ENCODE assay signal across 13 mouse cellular contexts in the genomic region with DNA sequence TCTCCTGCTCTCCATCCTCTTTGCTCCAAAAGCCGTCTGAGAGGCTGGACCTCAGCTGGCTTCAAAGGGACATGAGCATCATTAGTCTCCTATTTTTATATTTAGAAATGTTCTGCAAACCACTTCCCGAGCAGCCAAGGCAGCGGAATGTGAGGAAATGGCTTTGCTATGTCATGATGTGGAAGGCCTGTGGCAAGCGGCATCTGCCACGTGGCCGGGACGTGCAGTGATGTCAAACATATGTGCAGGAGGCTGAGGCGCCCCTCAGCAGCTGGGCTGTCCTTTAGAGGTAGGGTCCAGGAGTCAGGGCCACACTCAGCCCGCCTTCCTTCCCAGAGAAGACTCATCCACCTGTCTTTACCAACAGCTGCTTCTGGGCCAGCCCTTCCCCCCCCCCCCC. TPM values are rescaled to one million over a fixed set of nuclear protein-coding genes. Genes with fewer than 3 reads are reported as not detected.
DNase-seq lines count a peak whose midpoint lies in the region; ATAC-seq and TF ChIP-seq lines count a peak whose summit lies in the region.
"Had no signal": no experiment of that assay in that cellular context is flagged by ENCODE, and none has a peak within 500 bp of the region (broad histone marks: within the 10 kb centered on the region; RNA-seq: fewer than 3 reads in every experiment).

No protein-coding gene starts in this region.

- no peak overlapping the region for H3K4me2 ChIP-seq in embryonic facial prominence, embryonic 14.5 days (ENCODE audit: low read depth, low read length)
- H3K4me2 ChIP-seq: midbrain, embryonic 13.5 days had no signal

- no peaks in the 10 kb centered on the region for H3K9me3 ChIP-seq in embryonic facial prominence, embryonic 14.5 days (ENCODE audit: control insufficient read depth, low read length)
- H3K9me3 ChIP-seq: midbrain, embryonic 13.5 days had no signal

- WGBS in kidney, adult 2 months, result 55% methylated on average over 9 of the region's 9 CpGs
- WGBS in embryonic facial prominence, embryonic 14.5 days, result 28% methylated on average over 9 of the region's 9 CpGs

- no peaks in the 10 kb centered on the region for H3K36me3 ChIP-seq in kidney, adult 2 months (ENCODE audit: control insufficient read depth, insufficient read depth, low read length)
- peaks cover 21% of the 10 kb centered on the region; the same call in 1 of the 2 replicates for H3K36me3 ChIP-seq in embryonic facial prominence, embryonic 14.5 days (ENCODE audit: control insufficient read depth, insufficient read depth, low read length)
- H3K36me3 ChIP-seq: midbrain, embryonic 13.5 days had no signal

- no peaks in the 10 kb centered on the region for H3K4me1 ChIP-seq in kidney, adult 2 months (ENCODE audit: control insufficient read depth, insufficient read depth, low read length)
- H3K4me1 ChIP-seq in embryonic facial prominence, embryonic 14.5 days (ENCODE audit: control insufficient read depth, insufficient read depth, low read length), result peaks cover 9% of the 10 kb centered on the region; the same call in 1 of the 2 replicates

- no peak overlapping the region for H3K4me3 ChIP-seq in kidney, adult 2 months (ENCODE audit: insufficient read depth, low read depth, low read length)
- no peak overlapping the region for H3K4me3 ChIP-seq in embryonic facial prominence, embryonic 14.5 days (ENCODE audit: low read depth, low read length)
- H3K4me3 ChIP-seq: left cerebral cortex, adult 2 months; midbrain, embryonic 13.5 days had no signal

- H3K27me3 ChIP-seq in kidney, adult 2 months (replicated peaks; ENCODE audit: control insufficient read depth, insufficient read depth, low read length), result no peaks in the 10 kb centered on the region
- H3K27me3 ChIP-seq in embryonic facial prominence, embryonic 14.5 days (replicated peaks; ENCODE audit: control insufficient read depth, insufficient read depth, low read length), result no peaks in the 10 kb centered on the region
- H3K27me3 ChIP-seq: midbrain, embryonic 13.5 days had no signal

- no peak for TF ChIP-seq CTCF in kidney, adult 2 months (conservative IDR thresholded peaks at IDR 0.05; ENCODE audit: insufficient read depth, insufficient read length, low read depth, low read length)

- H3K9ac ChIP-seq in embryonic facial prominence, embryonic 14.5 days (ENCODE audit: low read depth, low read length), result no peak overlapping the region
- H3K9ac ChIP-seq: midbrain, embryonic 13.5 days had no signal

- ATAC-seq in embryonic facial prominence, embryonic 14.5 days (ENCODE audit: low read depth), result 0 out of 2 replicates have a peak, but pooled peaks have one; percentile 56
- ATAC-seq: midbrain, embryonic 13.5 days had no signal

- H3K27ac ChIP-seq in kidney, adult 2 months (ENCODE audit: insufficient read depth, low read depth, low read length), result no peak overlapping the region
- H3K27ac ChIP-seq in embryonic facial prominence, embryonic 14.5 days (replicated peaks; ENCODE audit: low read depth, low read length), result peak overlapping the region; percentile 71
- H3K27ac ChIP-seq: left cerebral cortex, adult 2 months; midbrain, embryonic 13.5 days had no signal

- no peak for TF ChIP-seq POLR2A in kidney, adult 2 months (IDR thresholded peaks at IDR 0.05; ENCODE audit: low read depth, low read length)

- peak; percentile 39 for DNase-seq in kidney, adult 2 months
- DNase-seq in kidney, adult 18-20 months, result no peak
- DNase-seq in embryonic facial prominence, embryonic 14.5 days (ENCODE audit: low spot score), result peak; percentile 77
- peak; percentile 37 to 40 for DNase-seq in kidney, postnatal 36 days
- DNase-seq in mesoderm, embryonic 11.5 days (ENCODE audit: low read depth, low spot score), result peak; percentile 51
- DNase-seq in layer of hippocampus, postnatal 10 days (ENCODE audit: low spot score in 2 of 2), result no peak
- DNase-seq in right cerebral cortex, adult 2 months (ENCODE audit: low spot score in 2 of 2), result no peak
- DNase-seq in cerebellum, adult 9-11 months, result no peak
- DNase-seq: embryo, embryonic 11 days; gastrocnemius, postnatal 25 days; right cerebral cortex, postnatal 4 days had no signal

RNA-seq across cellular contexts. Expression of a gene that starts 27.1 kb away (rescaled TPM):
- 8.1 and 9.4 TPM in 2 replicates for polyA plus RNA-seq in kidney, adult 2 months (2012; rRNA removed)
- polyA plus RNA-seq in embryonic facial prominence, embryonic 14.5 days (2014; fragmentation: Nextera tagmentation; extraction: Ambion mirVana), result 68.0 and 90.7 TPM in 2 replicates
- 10 to 100 TPM; 16.4 to 18.9 TPM for total RNA-seq in layer of hippocampus, postnatal 10 days (2021)

RNA-seq across cellular contexts. Expression of a gene that starts 43.6 kb away (rescaled TPM):
- 60.7 and 62.8 TPM in 2 replicates for polyA plus RNA-seq in kidney, adult 2 months (2012; rRNA removed)
- polyA plus RNA-seq in embryonic facial prominence, embryonic 14.5 days (2014; fragmentation: Nextera tagmentation; extraction: Ambion mirVana), result 15.8 and 20.3 TPM in 2 replicates
- total RNA-seq in layer of hippocampus, postnatal 10 days (2021), result 10 to 100 TPM; 13.4 to 14.0 TPM

RNA-seq across cellular contexts. Expression of a gene that starts 43.8 kb away (rescaled TPM):
- polyA plus RNA-seq in kidney, adult 2 months (2012; rRNA removed), result 116 and 134 TPM in 2 replicates
- 91.8 and 100 TPM in 2 replicates for polyA plus RNA-seq in embryonic facial prominence, embryonic 14.5 days (2014; fragmentation: Nextera tagmentation; extraction: Ambion mirVana)
- 10 to 100 TPM; 52.4 to 54.0 TPM for total RNA-seq in layer of hippocampus, postnatal 10 days (2021)

RNA-seq across cellular contexts. Expression of a gene that starts 46.2 kb away (rescaled TPM):
- 67.0 and 86.3 TPM in 2 replicates for polyA plus RNA-seq in kidney, adult 2 months (2012; rRNA removed)
- 10.5 and 14.0 TPM in 2 replicates for polyA plus RNA-seq in embryonic facial prominence, embryonic 14.5 days (2014; fragmentation: Nextera tagmentation; extraction: Ambion mirVana)
- total RNA-seq in layer of hippocampus, postnatal 10 days (2021), result 10 to 100 TPM; 46.4 to 53.9 TPM

RNA-seq across cellular contexts. Expression of a gene that starts 47.9 kb away (rescaled TPM):
- 30.2 and 34.0 TPM in 2 replicates for polyA plus RNA-seq in kidney, adult 2 months (2012; rRNA removed)
- polyA plus RNA-seq in embryonic facial prominence, embryonic 14.5 days (2014; fragmentation: Nextera tagmentation; extraction: Ambion mirVana), result 48.5 and 50.1 TPM in 2 replicates
- total RNA-seq in layer of hippocampus, postnatal 10 days (2021), result 10 to 100 TPM; 33.6 to 35.0 TPM

Comparison
In these comparisons a context has a peak if more than half of its experiments do, and no peak if none do; other contexts are left out.
1. DNase-seq: peak in kidney, adult 2 months (single experiment), embryonic facial prominence, embryonic 14.5 days (single experiment), kidney, postnatal 36 days (2 of 2) and mesoderm, embryonic 11.5 days (single experiment); none in kidney, adult 18-20 months (single experiment), layer of hippocampus, postnatal 10 days (0 of 2), right cerebral cortex, adult 2 months (0 of 2) and cerebellum, adult 9-11 months (single experiment).